Mouse (Mus musculus): Measurements from ENCODE around the gene Cavin4.

DNA sequence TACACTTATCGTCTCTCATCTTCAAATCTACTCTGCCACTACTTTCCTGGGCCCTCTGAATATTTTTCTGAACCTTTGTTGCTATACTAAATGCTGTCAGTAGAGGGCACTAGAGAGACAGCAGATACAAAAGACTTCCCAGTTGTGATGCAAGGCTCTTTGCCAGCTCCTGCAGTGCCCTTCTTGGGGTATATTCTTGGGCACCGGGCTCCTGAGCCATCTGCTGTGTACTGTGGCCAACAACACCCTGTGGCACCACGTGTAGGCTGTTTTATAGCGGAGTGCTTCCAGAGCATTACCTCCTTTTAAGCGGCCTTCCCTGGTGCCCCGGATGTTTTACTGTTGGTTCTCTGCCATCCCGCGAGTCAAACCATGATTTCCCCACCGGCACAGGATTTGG lies 27.3 kb downstream of the Cavin4 start:
- TF ChIP-seq CTCF (IDR thresholded peaks at IDR 0.05; ENCODE audit: low read depth, low read length) (no peak), POLR2AphosphoS5 (IDR thresholded peaks at IDR 0.05; ENCODE audit: insufficient replicate concordance, low read depth, low read length) (no peak), GATA1 (IDR thresholded peaks at IDR 0.05; ENCODE audit: borderline replicate concordance, low read length) (no peak)

All from G1E (cell line).